Mouse (Mus musculus) hindbrain, embryonic 14.5 days (tissue): Measurements from ENCODE around the gene Pgm2. TPM values are rescaled to one million over a fixed set of nuclear protein-coding genes. Genes with fewer than 3 reads are reported as not detected.

ENCODE experiments used
- microRNA-seq: library from miRNA; unstranded; fragments of <30 nt; microRNA quantifications from one replicate; pipeline ENCODE4, GENCODE M21; 2016
- polyA plus RNA-seq: library from polyadenylated mRNA; unstranded; fragments of >200 nt; fragmentation: Nextera tagmentation; extraction: Ambion mirVana; gene quantifications from 2 replicates; pipeline ENCODE4 v1.2.1, GENCODE M21; 2014

Pgm2 gene
- polyA plus RNA-seq, 1 experiment from 2014 or later = 21.6 TPM

Small RNA genes within 50 kb of the gene (microRNA-seq; reads per million reads assigned to microRNA genes)
- gene Gm22395 (not detected), gene Gm23967 (not detected)

Other genes with a start within 250 kb of the Pgm2 start
- gene Rell1, start 124.1 kb upstream of the Pgm2 start, polyA plus RNA-seq = 4.9 and 6.2 TPM in 2 replicates
- gene Tbc1d1, start 63.4 kb downstream of the Pgm2 start, polyA plus RNA-seq = 15.4 and 15.5 TPM in 2 replicates